Mouse (Mus musculus) MEL-GATA-1-ER (cell line): ENCODE measurements around the gene Ulk2.
"Not testable (repeated sequence)": the region's sequence is repeated elsewhere in the genome, so short reads cannot be mapped to it uniquely, and the experiment has no call there.

Experiments used
- DNase-seq: peaks from one replicate; pipeline ENCODE4 v3.0.0-alpha.2; 2012; ENCODE audit warnings: low read depth; ENCODE audit errors: extremely low read depth

Ulk2 gene

GRCm38 (mm10) chr11:61854988-61855411 lies at the start of gene Ulk2:
TSS of gene Ulk2 (minus strand) at chr11:61855073.
- DNase-seq: peak; percentile 63

- peak; percentile 34 for DNase-seq
Observed at GRCm38 (mm10) chr11:61882183-61882582, 27.3 kb upstream of the Ulk2 start.

GRCm38 (mm10) chr11:61879921-61880320 lies 25.0 kb upstream of the Ulk2 start:
- no peak for DNase-seq

- no peak for DNase-seq
Observed at GRCm38 (mm10) chr11:61871881-61872280, 17.0 kb upstream of the Ulk2 start.

DNA sequence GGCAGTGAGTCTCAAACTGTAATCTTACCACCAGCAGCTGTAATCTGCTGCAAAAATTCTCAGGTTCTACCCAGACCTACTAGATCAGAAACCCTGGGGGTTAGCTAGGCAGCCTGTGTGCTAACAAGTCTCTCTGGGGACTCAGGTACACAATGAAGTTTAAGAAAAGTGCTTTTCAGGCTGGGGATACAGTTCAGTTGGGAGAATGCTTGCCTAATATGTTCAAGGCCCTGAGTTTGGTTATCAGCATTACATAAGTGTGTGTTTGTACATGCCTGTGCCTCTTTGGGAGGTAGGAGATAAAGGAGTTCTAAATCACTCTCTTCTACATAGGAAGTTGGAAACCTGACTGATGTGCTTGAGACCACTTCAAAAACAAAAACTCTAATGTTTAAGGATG lies 12.0 kb upstream of the Ulk2 start:
- DNase-seq: no peak

DNA sequence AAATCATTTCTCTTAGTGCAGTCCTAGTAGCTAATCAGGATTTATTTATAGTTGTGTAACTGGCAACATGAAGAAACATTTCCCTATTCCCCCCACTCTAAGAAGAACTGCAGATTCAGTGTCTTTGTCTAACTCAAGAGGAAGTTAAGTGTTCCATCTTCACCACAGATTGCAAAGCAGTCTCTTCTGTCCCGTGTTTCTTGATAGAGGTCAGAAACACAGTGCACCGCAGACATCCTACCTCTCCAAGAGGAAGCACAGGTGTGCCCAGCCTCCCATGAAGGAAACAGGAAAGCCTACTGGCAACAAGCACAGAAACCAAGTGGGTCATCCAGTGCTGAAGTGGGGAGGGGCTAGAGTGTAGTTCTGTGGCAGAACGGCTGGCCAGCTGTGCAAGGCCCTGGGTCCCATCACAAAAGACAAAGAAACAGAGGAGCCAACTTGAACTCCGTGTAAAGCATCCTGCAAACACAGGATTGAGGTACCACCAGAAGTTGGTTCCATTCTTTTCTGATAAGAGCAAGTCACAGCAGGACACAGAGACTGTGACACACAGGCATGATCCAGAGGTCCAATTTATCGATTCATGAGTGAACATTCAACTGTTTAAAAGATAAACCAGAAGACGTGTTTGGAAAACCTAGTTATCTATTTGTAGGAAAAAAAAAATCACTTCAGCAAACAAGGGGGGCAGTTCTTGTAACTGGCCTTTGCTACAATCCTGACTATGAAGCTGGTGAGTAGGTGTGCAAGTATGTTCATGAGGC lies 7.1 kb upstream of the Ulk2 start:
- no peak for DNase-seq

- DNase-seq: no peak
Observed at GRCm38 (mm10) chr11:61859316-61859715, 4.4 kb upstream of the Ulk2 start.

- DNase-seq: no peak
Observed at GRCm38 (mm10) chr11:61855539-61855938, 666 bp upstream of the Ulk2 start.

DNA sequence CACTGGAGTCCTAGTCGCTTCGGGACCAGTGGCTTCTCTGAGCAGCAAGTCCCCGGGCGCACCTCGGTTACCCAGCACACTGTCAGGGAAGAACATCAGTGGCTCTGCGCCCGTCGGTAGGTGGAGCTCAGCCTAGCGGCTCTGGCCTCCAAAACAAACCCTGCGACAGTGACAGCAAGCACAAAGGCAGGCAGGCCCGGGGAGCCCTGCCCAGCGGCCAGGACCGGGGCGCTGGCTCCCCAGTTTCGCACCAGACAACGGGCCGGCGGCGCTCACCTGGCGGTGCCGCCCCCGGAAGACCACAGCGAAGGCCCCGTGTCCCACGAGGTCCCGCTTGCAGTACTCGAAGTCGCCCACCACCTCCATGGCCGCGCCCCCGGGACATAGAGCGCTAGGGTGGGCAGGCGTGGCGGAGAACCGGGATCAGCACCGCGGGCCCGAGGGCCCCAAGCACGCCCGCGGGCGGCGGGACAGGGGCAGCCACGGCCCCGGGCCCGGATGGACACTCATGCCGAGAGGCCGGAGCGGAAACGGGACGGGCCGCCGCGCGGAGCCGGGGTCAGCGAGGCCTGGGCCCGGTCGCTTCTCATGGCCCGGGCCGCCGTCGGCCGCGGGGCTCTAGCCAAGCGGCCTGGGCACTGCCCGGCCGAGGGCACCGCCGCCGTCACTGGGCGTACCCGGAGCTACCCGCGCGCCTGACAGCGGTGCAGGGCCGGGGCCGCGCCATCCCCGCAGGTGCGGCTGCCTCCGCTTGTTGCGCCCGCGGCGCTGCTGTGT lies 474 bp downstream of the Ulk2 start:
- peak; percentile 82 for DNase-seq

- DNase-seq: no peak
Observed at GRCm38 (mm10) chr11:61853659-61854058, 1.2 kb downstream of the Ulk2 start.

- DNase-seq: no peak
Observed at GRCm38 (mm10) chr11:61852916-61853315, 2.0 kb downstream of the Ulk2 start.

DNA sequence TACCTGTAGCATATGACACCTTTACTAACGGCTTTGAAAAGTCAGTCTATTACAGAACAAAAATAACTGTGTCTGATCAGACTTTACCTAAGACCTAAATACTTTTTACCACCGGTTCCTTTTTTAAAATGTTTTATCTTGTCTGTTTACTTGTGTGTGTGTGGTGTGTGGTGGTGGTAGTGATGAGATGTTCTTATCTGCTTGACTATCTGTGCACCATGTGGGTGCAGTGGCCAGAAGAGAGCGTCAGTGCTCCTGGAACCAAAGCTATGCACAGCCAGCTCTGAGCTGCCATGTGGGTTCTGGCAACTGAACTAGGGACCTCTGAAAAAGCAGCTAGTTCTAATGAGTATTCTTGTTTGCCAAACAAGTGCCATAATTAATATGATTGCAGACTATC lies 3.7 kb downstream of the Ulk2 start:
- no peak for DNase-seq

DNA sequence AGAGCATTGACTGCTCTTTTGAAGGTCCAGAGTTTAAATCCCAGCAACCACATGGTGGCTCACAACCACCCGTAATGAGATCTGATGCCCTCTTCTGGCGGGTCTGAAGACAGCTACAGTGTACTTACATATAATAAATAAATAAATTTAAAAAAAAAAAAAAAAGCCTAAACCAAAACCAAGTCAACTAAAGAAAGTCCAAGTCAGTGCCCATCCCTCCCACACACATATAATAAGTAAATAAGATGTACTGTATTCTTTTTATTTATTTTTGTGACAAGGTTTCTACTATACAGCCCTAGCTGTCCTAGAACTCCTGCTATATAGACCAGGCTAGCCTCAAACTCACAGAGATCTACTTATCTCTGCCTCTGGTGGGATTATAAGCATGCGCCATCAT lies 14.2 kb downstream of the Ulk2 start:
- not testable (repeated sequence) for DNase-seq

- no peak for DNase-seq
Observed at GRCm38 (mm10) chr11:61839940-61840339, 14.9 kb downstream of the Ulk2 start.

GRCm38 (mm10) chr11:61839182-61839581 lies 15.7 kb downstream of the Ulk2 start:
- DNase-seq: no peak

GRCm38 (mm10) chr11:61809793-61810192 lies 45.1 kb downstream of the Ulk2 start:
- DNase-seq: no peak

DNA sequence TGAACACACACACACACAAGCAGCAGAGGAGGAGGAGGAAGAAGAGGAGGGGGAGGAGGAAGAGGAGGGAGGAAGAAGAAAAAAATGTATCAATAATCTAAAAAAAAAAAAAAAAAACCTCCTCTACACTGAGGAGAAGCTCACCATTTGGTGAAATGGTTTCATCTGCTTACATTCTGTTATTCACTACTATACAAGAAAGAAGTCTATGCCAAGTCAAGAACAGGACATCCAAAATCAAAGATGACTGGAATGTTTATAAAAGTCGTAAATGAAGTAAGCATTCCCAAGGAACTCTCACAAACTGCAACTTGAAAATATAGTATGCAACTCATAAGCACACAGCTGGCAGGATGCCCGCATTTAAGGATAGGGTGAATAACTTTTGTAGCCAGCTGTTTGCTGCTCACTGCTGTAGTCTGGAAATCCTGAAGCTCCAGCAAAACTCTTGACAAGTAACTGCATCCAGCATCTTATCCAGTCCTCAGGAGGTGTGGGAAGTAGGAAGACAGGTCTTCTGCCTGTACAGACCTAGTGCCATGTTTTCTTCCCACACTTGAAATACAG lies 46.2 kb downstream of the Ulk2 start:
- DNase-seq: no peak

- DNase-seq: peak; percentile 5
Observed at GRCm38 (mm10) chr11:61793441-61793840, 61.4 kb downstream of the Ulk2 start.

DNA sequence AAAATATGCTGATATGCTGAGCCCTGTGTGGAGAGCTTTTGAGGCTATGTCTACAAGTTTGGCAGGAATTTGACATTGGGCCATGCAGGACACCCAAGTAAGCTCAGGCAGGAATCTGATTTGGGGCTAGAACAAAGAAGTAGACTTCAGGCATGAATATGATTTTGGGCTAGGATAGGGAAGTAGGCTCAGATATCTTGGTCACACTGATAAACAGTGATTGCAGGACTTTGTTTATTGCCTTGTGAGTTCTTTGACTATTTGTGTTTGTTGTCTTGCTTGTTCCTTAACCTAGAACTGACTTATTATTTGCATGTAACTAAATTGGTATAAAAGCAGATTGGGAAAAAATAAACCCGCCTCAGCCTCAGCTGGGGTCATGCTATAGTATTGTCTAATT lies 66.3 kb downstream of the Ulk2 start:
- no peak for DNase-seq

DNA sequence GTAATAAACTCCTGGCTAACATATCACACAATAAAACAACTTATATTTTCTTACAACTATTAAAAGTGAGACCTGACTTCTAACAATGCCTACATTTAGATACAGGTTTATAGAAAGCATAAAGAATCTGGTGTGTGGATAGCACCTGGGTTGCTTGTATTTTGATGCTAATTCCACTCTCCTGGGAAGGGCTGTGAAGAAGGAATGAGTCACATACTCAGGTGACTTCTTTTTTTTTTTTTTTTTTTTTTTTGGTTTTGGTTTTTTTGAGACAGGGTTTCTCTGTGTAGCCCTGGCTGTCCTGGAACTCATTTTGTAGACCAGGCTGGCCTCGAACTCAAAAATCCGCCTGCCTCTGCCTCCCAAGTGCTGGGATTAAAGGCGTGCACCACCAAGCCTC lies 72.3 kb downstream of the Ulk2 start:
- not testable (repeated sequence) for DNase-seq

DNA sequence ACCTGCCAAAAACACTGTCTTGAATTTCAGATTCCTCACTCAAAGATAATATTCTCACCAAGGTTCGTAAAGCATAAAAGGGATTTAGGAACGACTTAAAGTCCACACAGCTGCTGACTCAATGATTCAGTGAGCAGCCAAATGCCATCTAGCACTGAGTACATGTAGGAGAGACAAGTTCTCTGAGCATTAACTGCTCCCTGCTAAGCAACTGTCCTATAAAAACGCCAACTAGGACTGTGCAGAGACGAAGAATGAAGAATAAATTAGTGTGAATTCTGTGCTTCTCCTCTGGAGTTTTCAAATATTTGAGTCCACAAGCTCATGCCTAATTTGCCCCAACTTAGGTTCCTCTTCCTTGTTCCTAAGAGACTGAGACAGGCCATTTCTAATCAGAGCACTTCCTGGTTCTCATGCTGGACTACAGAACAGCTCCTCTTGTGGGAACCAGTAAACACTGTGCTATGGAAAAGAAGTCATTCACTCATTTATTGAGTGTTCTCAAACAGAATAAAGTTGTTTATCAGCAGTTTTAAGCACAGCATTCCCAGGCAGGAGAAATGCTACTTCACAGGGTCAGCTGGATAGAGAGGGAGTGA lies 80.2 kb downstream of the Ulk2 start:
- no peak for DNase-seq
